Mouse (Mus musculus) cerebellum, postnatal 14 days (tissue): ENCODE results near the gene Cdh23.

Source experiments
- DNase-seq, 2 experiments: peaks; one replicate each; pipeline ENCODE4 v3.0.0; 2021; ENCODE audit warnings: mixed read lengths in 2 of 2

The Cdh23 gene

GRCm38 (mm10) chr10:60357441-60357840, 338.8 kb downstream of the Cdh23 start:
- DNase-seq: no peak

DNA sequence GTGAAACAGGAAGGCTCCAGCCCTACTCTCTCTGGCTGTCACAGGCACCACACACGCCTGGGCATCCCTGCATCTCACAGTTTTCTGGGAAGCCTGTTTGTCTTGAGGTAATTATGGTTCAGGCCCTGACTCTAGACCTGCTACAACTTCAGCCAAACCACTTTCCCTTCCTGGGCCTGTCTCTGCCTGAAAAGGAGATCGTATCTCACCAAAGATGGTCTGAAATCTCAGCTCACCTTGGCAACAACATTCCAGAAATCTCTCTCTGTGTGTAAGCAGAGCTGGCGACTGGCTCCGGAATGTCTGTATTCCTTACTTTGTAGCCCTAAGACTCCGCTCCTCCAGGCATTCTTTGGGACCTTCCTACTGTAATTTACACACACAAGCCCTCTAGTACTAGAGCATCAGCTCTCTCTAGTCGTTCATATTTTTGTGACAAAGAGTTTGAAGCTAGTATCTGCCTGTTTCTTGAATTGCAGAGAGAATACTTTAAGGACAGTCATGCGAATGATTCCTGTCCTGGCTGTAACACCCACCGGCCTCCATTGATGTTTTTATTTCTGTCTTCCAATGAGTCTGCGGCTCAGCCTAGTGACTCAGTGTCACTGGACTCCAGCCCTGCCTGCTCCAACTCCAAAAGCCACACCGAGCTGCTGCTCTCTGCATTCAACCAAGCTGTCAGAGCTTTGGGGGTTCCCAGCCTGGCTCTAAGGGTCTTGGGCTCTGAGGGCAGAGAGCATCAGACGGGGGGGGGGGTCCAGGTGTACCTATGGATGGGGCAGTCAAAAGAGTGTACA, 341.2 kb downstream of the Cdh23 start:
- no peak for DNase-seq

- no peak for DNase-seq
These were observed 342.3 kb downstream of the Cdh23 start for GRCm38 (mm10) chr10:60354003-60354325.

DNA sequence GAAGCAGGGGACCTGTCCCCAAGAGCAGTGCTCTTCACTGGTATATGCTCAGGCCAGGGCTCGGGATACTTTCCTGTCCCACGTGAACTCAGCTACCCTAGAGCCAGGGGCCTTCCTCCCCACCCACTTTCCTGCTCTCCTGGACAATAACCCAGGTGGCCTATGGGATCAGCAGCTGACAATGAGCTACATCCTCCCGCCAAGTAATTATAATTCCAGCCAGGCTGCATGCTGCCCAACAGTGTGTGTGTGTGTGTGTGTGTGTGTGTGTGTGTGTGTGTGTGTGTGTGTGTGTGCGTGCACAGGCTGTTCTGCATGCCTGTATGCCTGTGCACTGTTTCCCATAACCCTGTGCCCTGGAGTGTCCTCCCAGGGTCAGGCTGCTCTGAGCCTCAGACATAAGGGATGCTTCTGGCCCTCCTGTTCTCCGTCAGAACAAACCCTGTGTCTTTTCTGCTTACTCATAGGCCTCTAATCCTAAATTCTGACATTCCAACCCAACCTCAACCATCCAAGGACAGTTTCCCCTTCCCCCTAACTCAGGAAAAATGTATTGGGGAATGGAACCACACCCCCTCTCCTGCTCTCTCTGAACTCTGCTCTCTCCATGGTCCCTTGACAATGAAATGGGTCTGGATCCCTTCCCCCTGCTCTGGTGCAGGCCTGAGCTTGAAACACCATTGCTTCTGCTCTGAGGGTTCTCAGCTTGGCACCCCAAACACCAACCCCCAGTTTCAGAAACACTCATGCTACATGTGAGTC, 342.9 kb downstream of the Cdh23 start:
- peak in 1 of 2 experiments; percentile 40 for DNase-seq

DNA sequence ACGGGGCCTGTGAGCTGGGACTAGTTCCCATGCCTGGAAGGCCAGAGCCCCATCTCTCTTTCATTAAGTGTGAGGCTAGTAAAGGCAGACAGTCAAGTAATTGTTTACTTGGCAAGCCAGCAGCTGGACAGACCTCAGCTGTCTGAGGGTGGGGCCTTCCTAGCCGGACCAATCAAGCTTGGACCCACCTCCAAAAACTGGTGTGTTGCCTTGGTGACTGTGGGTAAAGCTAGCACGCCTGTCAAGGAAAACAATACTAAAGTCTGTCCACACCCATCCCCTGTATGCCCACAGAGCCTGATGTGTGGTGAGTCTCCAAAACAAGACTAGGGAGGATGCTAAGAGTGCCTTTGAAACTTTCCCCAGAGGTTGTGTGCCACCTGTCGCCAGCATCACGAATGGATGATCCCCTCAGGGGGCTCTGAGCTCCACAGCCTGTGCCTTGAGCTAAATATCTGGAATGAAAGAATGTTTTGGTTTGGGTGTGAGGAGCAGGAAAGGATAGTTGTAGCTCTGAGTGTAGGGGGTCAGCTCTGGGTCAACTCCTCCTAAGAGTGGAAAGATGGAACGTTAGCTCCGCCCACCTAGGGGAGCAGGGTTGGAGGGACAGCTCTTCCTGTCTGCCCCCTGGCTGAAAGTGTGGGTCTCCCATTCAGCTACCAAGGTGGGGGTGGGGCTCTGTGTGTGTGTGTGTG, 344.4 kb downstream of the Cdh23 start:
- DNase-seq: no peak

GRCm38 (mm10) chr10:60351248-60351647, 345.0 kb downstream of the Cdh23 start:
- no peak for DNase-seq

DNA sequence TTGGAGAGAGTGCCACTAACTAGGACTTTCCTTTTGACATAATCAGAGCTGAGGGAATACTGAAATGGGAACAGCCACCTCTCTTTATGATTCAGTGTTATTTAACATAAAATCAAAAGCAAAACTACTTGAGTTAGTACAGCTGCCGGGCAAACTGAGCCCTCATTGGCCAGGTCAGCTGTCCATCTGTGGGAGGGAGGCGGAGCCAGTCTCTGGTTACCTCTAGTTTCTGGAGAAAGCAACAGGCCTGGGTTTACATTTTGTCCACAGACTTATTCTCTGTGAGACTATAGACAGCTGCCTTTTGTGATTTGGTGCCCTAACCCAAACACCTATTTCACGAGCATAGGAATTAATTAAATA, 345.5 kb downstream of the Cdh23 start:
- DNase-seq: peak; percentile 67 to 80

DNA sequence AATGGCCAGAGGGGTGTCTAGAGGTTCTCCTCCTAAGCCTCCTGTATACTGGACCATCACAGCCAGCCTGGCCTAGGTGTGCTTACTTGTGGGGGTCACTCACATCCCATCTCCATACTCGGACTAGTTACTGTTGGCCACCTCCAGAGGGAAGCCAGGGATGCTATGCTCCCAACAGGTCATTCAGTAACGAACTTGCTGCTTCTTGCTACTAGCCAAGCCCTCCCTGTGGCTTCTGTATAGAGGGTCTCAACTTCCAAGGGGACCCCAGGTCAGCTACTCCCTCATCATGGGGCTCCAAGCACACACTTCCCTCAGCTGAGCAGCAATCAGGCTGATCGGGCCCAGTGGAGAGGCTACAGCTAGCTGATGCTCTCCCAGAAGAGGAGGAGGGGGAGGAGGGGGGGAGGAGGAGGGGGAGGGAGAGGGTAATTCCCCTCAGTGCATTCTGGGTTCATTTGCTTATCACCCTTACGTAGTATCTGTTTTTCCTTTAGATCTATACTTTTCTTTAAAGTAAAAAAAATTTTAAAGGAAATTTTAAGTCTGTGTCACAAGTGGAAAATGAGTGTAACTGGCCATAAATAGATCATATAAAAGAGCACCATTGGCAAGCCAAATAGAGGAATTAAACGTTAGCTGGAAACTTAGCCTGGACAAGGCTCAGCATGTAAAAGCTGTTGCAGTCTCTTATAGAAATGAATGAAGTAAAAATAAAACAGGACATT, 346.0 kb downstream of the Cdh23 start:
- no peak for DNase-seq

DNA sequence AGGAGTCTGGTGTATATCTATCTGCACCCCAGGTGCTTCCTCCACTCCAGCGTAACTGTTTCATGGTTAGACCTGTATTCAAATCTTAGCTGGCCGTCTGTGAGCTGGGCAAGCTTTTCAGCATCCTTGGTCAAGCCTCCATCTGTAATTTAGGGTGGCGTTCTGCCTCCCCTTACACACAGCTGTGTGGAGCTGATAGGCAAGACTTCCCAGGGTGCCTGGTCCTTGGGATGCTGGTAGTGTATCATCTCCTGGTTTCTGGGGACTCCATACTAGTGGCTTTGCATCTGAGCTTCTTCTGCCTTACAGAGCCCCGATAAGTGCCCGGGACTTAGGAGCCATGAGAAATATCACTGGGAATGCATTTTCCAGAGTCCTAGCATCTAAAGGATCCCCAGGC, 346.6 kb downstream of the Cdh23 start:
- no peak for DNase-seq

- DNase-seq: no peak
These were observed 347.2 kb downstream of the Cdh23 start for GRCm38 (mm10) chr10:60349056-60349455.

DNA sequence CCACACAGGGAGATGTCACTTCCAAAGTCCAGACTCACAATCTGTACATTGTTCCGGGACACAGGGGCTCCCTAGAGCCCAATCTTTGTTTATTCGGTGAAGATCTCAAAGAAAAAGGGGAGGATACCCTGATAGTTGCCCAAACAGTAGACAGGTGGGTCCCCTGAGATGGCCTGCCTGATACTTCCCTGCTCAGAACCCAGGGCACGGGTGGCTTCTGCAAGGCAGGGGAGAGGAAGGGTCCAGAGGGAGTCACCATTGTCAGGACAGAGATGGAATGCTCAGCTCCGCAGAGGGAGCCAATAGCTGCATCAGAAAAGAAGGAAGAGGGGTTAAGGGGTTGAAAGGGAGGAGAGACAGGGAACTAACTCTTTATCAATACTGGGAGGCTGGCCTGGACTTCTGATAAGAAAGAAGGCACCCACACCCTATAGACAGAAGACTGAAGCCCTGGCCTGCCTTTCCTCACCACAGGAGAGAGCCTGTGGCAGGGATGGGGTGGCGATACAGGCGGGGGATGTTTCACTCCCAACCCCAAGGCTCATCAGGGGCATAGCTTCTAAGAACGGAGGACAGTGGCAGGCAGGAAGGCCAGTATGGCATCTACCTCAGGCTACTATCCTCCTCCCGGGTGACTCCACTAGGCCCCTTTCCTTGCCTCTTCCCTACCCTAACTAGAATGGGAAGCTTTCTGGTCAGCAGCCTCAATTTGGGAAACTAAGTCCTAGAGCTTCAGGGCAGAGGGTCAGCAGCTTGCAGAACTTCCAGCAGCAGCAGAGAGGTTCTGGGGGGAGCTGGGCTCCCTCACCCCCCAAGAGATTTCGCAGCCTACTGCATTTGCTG, 348.3 kb downstream of the Cdh23 start:
- no peak for DNase-seq

- peak; percentile 44 to 67 for DNase-seq
These were observed 349.4 kb downstream of the Cdh23 start, which contains the start of gene Vsir for GRCm38 (mm10) chr10:60346701-60347405. TSS of gene Vsir (plus strand) at chr10:60346851.

GRCm38 (mm10) chr10:60346056-60346455, 350.2 kb downstream of the Cdh23 start:
- DNase-seq: no peak

- no peak for DNase-seq
These were observed 352.2 kb downstream of the Cdh23 start for GRCm38 (mm10) chr10:60344111-60344510.

GRCm38 (mm10) chr10:60341528-60341927, 354.8 kb downstream of the Cdh23 start:
- no peak for DNase-seq

DNA sequence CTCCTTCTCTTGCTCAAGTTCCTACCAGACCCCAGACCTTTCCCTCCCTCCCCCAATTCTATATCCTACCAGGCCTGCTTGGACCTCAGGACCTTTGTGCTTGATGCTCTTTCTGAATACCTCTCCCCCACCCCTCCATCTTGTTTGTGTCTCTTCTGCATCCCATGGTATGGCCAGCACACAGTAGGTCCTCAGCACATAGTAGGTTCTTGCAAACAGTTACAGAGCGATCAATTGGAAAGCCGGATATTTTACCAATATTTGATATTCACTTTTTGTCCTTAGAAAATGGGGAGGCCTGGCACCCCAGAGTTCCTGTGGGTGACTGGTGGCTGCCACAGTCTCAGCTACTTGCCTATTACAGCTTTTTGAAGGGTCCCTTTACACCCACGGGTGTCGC, 361.3 kb downstream of the Cdh23 start:
- DNase-seq: no peak

GRCm38 (mm10) chr10:60334583-60334982, 361.7 kb downstream of the Cdh23 start:
- no peak for DNase-seq

DNA sequence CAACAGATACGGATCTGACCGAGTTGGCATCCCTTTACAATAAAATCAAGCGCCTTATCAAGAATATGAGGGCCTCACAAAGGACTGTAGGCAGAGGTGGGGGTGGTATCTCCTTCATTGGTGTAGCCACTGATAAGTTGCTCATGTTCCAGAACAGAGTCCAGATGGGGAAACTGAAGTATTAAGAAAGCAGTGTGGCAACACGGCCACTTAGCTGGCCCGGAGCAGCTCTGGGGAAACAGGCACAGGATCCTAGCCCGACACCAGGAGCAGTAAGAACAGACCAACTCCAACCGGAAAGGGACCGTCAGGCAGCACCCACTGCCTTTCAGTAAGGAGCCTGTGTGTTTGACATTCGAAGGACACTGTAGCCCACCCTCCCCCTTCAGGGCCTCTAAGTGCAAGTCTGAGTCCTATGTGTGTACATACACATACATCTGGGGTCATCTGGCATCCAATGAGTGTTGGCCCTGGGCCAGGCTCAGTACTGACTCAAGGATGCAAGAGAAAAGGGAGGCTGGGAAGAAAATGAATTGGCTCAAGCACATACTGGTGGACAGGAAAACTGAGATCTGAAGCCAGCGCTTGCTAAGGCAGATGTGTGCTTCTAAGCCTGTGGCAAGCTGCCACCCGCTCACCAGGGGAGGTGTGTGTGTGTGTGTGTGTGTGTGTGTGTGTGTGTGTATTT, 367.2 kb downstream of the Cdh23 start:
- DNase-seq: peak in 1 of 2 experiments; percentile 36

GRCm38 (mm10) chr10:60316166-60316565, 380.1 kb downstream of the Cdh23 start:
- DNase-seq: no peak

DNA sequence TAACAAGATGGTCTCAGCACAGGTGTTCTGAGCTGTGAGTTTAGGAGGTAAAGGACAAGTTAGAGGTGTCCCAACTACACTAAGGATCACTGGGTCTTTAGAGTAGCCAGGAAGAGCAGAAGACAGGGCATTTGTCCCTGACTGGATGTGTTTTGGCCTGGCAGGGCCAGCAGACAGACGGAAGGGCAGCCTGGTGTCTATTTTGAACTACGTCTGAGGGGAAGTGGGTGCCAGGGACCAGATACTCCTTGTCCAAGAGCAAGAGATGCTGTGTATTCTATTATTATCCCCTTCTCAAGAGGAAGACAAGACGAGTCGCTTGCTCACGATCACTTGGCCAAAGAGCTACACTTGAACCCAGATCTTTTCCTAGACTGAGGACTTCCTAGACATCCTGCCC, 382.7 kb downstream of the Cdh23 start:
- DNase-seq: no peak

DNA sequence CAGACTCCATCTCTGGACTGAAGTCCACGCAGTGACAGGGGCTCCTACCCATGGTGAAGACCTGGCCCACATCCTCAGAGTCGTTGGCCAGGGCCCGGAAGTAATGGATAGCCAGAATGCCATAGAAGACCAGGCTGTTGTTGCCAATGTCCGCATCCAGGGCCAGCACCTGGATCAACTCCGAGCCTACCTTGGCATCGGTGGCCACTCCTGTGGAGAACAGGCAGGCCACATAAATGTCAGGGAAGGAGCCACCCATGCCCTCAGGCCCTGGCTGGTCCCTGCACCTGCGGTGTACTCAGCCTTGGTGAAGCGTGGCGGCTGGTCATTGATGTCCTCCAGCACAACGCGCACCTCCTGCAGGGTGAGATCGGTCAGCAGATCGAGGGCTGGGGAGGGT, 385.7 kb downstream of the Cdh23 start:
- DNase-seq: peak; percentile 64 to 77
